Mouse (Mus musculus) G1E (cell line): Measurements from ENCODE around the gene Iffo2.

ENCODE experiments used
- CTCF ChIP-seq: IDR thresholded peaks from 2 replicates; pipeline ENCODE4 v1.5.1; 2012; ENCODE audit warnings: low read depth, low read length, inconsistent platforms, mixed read lengths
- GATA2 ChIP-seq: IDR thresholded peaks from 2 replicates; pipeline ENCODE4 v1.6.1; 2012; ENCODE audit warnings: low read depth, low read length, inconsistent platforms, borderline replicate concordance

GRCm38 (mm10) chr4:139661897-139662296 lies 131.5 kb downstream of the Iffo2 start:
- TF ChIP-seq CTCF (no peak), GATA2 (no peak)
